Mouse (Mus musculus): ENCODE data around the gene Csde1. TPM values are rescaled to one million over a fixed set of nuclear protein-coding genes. Genes with fewer than 3 reads are reported as not detected.

Csde1 gene
- total and polyA plus RNA-seq, 3 experiments: 196 to 249 (median 210) TPM

DNA sequence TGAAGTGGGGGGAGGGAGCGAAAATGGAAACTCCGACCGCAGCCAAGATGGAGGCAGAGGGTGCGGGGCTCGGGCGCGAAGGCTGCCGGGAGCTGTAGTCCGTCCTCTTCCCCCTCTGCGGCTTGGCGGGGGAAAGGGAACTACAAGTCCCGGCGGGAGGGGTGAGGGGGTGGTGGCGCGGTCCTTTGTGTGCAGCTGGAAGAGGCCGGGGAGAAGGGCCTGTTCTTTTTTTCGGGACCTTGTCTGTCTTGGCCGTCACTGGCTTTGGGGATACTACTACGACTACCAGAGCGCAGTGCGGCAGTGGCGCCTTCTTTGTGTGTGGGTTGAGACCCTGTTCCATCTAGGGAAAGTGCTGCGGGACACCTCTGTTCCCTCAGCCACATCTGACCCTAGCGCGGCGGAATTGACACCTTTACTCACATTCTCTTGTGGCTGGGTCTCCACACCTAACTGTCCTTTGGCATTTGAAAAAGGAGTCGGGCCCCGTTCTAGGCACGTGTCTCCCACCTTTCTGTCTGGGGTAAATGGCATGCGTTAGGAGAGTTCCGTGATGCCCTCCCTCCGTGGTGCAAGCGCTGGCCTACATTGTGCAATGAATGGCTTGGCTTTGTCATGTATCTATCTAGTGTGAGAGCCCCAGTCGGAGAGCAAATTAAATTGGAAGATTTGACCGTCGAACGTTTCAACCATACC, 865 bp downstream of the Csde1 start:
- peak; percentile 51; the same call in 1 of the 2 replicates for TF ChIP-seq GABPA (IDR thresholded peaks at IDR 0.05; ENCODE audit: insufficient replicate concordance, low read depth, low read length)
- TF ChIP-seq KAT2A (IDR thresholded peaks at IDR 0.05; ENCODE audit: insufficient replicate concordance, low read length): peak; percentile 90; the same call in 1 of the 2 replicates
- no peak for TF ChIP-seq PAX5 (IDR thresholded peaks at IDR 0.05; ENCODE audit: low read length)
- no peak for TF ChIP-seq CHD1 (IDR thresholded peaks at IDR 0.05; ENCODE audit: low read depth, low read length)
- peak; percentile 62 for TF ChIP-seq IRF4 (IDR thresholded peaks at IDR 0.05; ENCODE audit: low read depth, low read length)
- peak; percentile 46 for TF ChIP-seq CHD2 (IDR thresholded peaks at IDR 0.05; ENCODE audit: low read length)
- peak; percentile 67 for TF ChIP-seq MYC (IDR thresholded peaks at IDR 0.05; ENCODE audit: low read depth, low read length)
- TF ChIP-seq E2F4 (IDR thresholded peaks at IDR 0.05; ENCODE audit: insufficient replicate concordance, low read depth, low read length): 0 out of 2 replicates have a peak, but pooled peaks have one; percentile 46
- peak; percentile 13; the same call in 1 of the 2 replicates for TF ChIP-seq BHLHE40 (IDR thresholded peaks at IDR 0.05; ENCODE audit: low read depth, low read length)
- peak; percentile 94 for TF ChIP-seq HCFC1 (IDR thresholded peaks at IDR 0.05; ENCODE audit: low read depth, low read length)
- TF ChIP-seq RAD21 (IDR thresholded peaks at IDR 0.05; ENCODE audit: low read depth, low read length): no peak
- no peak for TF ChIP-seq MAFK (IDR thresholded peaks at IDR 0.05; ENCODE audit: insufficient replicate concordance, low read length)
- peak; percentile 83; the same call in 1 of the 2 replicates for TF ChIP-seq MAZ (IDR thresholded peaks at IDR 0.05; ENCODE audit: low read depth, low read length)
- no peak for TF ChIP-seq JUN (IDR thresholded peaks at IDR 0.05; ENCODE audit: insufficient read depth, low read depth, low read length)
- TF ChIP-seq TCF12 (IDR thresholded peaks at IDR 0.05; ENCODE audit: low read depth, low read length): no peak
- no peak for TF ChIP-seq NRF1 (IDR thresholded peaks at IDR 0.05; ENCODE audit: low read depth, low read length)
- TF ChIP-seq SIN3A (IDR thresholded peaks at IDR 0.05; ENCODE audit: low read length): peak; percentile 98
- TF ChIP-seq ELF1 (IDR thresholded peaks at IDR 0.05; ENCODE audit: low read depth, low read length): peak; percentile 69; the same call in 1 of the 2 replicates
- TF ChIP-seq USF2 (conservative IDR thresholded peaks at IDR 0.05; ENCODE audit: low read depth, low read length): no peak
- no peak for TF ChIP-seq JUND (conservative IDR thresholded peaks at IDR 0.05; ENCODE audit: low read depth, low read length)
- TF ChIP-seq EP300 (IDR thresholded peaks at IDR 0.05; ENCODE audit: low read length): no peak
- 0 out of 2 replicates have a peak, but pooled peaks have one; percentile 17 for TF ChIP-seq ETS1 (conservative IDR thresholded peaks at IDR 0.05; ENCODE audit: low read depth, low read length)
- peak; percentile 69 for TF ChIP-seq MXI1 (IDR thresholded peaks at IDR 0.05; ENCODE audit: low read depth, low read length)
- no peaks in the 10 kb centered on the region for H3K9me3 ChIP-seq (replicated peaks; ENCODE audit: low read length)
- peak; percentile 87 for DNase-seq (ENCODE audit: extremely low read depth)
- no peaks in the 10 kb centered on the region for H3K27me3 ChIP-seq (replicated peaks)
- H3K4me3 ChIP-seq (replicated peaks in 1 of 3; ENCODE audit: low read depth in 2 of 3, low read length in 2 of 3, poor library complexity in 1 of 3): peak overlapping the region; percentile 90 to 99 (median 93)
- peak overlapping the region; percentile 85 for H3K27ac ChIP-seq (ENCODE audit: insufficient read depth, low read depth)
- peak overlapping the region; percentile 95; the same call in 1 of the 2 replicates for H3K4me2 ChIP-seq (ENCODE audit: insufficient read depth, low read depth, poor library complexity, severe bottlenecking)
- in situ Hi-C loops (cut with MboI; ENCODE audit: low pct_ligation_motif_present, low pct_unique_long_range_greater_than_20kb, low sequenced_read_pairs): no loop called here
- H3K79me2 ChIP-seq (replicated peaks; ENCODE audit: control insufficient read depth, extremely low read depth, insufficient read depth, poor library complexity, severe bottlenecking): peaks cover 51% of the 10 kb centered on the region
- peaks cover 11 to 37% of the 10 kb centered on the region in 2 experiments; a peak in 3 of 4 replicates for H3K4me1 ChIP-seq (ENCODE audit: control insufficient read depth in 1 of 2, insufficient read depth in 2 of 2)
- dilution Hi-C loops (cut with MboI; ENCODE audit: extremely low pct_ligation_motif_present, extremely low pct_unique_long_range_greater_than_20kb, low sequenced_read_pairs): no loop called here
- H3K9ac ChIP-seq (ENCODE audit: insufficient read depth, low read depth): peak overlapping the region; percentile 97
- H3K36me3 ChIP-seq (replicated peaks in 1 of 2; ENCODE audit: control insufficient read depth in 1 of 2, insufficient read depth in 1 of 2, low read length in 1 of 2): peaks cover 0 to 14% of the 10 kb centered on the region in 2 experiments
